Mouse (Mus musculus): ENCODE data around the gene A2m.

Gene A2m

DNA sequence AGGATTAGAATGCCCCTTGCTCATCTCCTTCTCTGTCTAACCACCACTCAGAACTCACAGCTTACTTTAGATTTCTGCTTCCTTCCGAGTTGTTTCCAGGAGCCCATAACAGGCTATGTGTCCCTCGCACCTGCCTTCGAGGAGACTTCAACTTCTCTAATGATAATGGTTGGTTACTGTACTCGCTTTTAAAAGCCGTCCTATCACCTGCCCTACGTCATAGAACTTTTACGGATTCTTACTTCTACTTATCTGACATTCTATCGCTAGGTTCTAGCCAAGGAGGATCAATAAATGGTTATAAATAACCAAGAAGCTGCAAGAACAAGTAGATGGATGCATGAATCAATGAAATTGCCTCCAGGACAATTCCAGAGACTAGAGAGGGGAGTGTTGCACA, at the start of gene A2m:
TSS of gene A2m (plus strand) at position 301 of the 400 bp plus-strand sequence.
- DNase-seq: no peak

- no peak for DNase-seq
Measured at GRCm38 (mm10) chr6:121590131-121590530, 45.0 kb upstream of the A2m start.

- no peak for DNase-seq
Measured at GRCm38 (mm10) chr6:121600927-121601326, 34.2 kb upstream of the A2m start.

DNA sequence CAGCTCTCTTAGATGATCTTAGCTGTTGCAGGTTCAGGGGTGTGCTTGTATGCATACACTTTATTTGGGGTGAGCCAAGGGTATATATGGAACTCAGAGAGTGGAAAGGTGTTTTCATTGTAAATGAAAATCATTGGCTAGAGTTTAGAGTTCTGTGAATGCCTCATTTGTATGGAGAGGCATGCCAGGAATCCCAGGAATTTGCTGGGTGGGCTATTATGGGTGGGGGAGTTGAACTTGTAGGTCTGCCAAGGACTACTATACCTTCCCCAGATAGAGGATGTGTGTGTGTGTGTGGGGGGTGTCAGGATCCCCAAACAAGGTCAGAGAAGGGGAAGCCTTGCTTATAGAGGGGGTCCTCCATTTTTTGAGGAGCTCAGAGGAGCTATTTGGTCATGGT, 27.3 kb upstream of the A2m start:
- DNase-seq: no peak

- peak in 1 of 2 experiments; percentile 58 for DNase-seq
Measured at GRCm38 (mm10) chr6:121611796-121612195, 23.4 kb upstream of the A2m start.

DNA sequence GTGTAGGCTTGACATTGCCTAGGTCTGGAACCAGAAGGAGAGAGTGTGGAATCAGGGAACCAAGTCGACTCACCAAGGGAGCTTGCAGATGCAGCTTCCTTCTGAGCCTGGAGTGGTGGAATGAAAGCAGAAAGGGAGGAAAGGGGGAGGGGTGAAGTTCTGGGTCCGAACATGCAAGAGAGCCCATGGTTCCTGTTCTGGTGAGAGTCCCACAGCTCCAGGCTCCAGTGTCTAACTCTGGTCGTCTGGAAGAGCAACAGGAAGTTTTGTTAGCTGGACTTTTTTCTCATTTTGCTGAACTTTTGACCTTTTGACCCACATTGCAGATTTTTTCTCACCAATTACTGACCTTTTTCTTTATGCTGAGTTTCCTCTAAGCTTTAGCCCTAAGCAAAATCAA, 17.7 kb upstream of the A2m start:
- no peak for DNase-seq

DNA sequence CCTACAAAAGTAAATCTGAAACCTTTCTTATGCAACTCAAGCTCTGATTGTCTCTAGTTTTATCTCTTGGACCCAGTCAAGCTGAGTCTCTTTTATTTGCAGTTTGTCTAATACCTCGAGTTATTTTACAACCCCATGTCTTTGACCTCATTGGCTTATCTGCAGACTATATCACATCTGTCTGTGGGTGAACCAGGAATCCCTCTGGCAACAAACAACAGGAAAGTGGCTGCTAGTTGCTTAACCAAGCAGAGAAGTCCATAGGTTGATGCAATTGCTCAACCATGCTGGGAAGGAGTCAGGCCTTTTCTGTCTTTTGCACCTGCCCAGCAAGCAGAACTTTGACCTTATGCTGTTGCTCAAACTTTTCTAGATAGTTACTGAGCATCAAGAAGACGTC, 12.7 kb upstream of the A2m start:
- DNase-seq: no peak

DNA sequence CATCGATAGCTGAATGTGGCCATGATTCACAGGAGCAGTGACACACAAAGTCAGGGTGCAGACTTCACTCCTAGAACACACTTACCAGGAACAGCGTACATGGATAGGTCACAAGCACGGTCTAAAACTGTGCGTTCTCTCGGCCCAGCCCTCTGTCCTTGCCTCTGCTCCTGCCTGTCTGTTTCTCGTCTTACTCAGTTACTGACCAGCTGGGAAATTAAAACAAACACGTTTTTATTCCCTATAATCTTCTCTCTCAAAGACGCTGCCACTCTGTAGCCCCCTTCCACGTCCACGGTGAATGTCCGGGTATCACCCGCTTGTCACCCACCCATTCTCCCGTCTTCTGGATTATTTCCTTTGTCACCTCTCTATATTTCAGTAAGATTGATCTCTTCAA, 656 bp upstream of the A2m start:
- DNase-seq: no peak

DNA sequence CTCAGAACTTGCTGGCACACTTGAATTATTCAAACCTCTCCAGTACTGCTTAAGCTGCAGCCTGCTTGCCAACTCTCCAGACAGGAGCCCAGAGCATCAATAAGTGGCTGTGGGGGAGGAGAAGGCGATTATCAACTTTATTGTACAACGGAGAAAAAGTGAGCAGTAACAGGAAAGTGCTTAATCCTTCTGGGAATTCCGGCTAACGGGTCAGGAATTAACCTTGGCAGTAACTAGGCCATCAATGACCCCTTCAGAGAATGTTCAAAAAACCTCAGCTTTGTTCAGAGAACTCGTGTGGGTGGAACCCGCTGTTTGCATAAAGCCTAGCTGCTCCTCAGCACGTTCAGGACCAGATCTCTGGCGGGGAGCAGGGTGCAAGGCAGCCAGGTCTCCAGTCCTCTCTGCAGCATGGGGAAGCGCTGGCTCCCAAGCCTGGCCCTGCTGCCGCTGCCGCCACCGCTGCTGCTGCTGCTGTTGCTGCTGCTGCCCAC, 749 bp downstream of the A2m start:
- DNase-seq: peak in 1 of 2 experiments; percentile 26

GRCm38 (mm10) chr6:121648499-121648898, 13.3 kb downstream of the A2m start:
- DNase-seq: no peak

Data from kidney, postnatal 36 days (tissue).